Mouse (Mus musculus) erythroblast, adult 5-6 weeks (primary cell): ENCODE results near the gene Sult6b2. TPM values are rescaled to one million over a fixed set of nuclear protein-coding genes. Genes with fewer than 3 reads are reported as not detected.

Source experiments
- ATAC-seq: replicated peaks from 2 replicates; pipeline ENCODE4 v1.8.0; 2016; ENCODE audit warnings: moderate number of reproducible peaks, mild to moderate bottlenecking, moderate TSS enrichment, inconsistent platforms; ENCODE audit not compliant: poor library complexity, low FRiP score, severe bottlenecking
- total RNA-seq, 2 experiments: library from RNA; stranded (forward) in 1 of 2; stranded (reverse) in 1 of 2; fragments of 150-400 nt in 1 of 2; fragments of 200-764, 138-1000 nt in 1 of 2; gene quantifications; 2 replicates each; pipeline versions ENCODE4 v1.2.3 to v1.2.4; 2015 to 2017; ENCODE audit warnings: low replicate concordance in 2 of 2

Sult6b2 gene
- total RNA-seq, 2 experiments from 2014 or later, result not detected

DNA sequence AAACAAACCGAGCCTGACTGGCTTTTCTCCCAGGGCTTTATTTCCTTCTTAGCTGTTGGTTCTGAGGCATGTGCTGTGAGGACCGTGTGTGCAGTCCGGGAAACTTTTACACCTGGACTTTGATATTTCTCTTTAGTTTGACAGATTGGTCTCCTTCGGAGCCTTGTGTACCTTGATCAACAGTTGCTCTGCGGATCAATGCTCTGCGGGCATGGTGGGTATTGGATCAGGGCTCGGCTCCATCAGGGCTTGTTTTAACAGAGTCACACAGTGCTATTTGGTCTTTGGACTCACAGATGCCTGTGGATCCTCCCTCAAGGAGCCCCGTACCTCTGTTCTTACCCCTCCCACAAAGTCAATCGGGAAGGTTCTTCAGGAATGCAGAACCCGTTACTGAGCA, 9.7 kb upstream of the Sult6b2 start:
- no peak for ATAC-seq

DNA sequence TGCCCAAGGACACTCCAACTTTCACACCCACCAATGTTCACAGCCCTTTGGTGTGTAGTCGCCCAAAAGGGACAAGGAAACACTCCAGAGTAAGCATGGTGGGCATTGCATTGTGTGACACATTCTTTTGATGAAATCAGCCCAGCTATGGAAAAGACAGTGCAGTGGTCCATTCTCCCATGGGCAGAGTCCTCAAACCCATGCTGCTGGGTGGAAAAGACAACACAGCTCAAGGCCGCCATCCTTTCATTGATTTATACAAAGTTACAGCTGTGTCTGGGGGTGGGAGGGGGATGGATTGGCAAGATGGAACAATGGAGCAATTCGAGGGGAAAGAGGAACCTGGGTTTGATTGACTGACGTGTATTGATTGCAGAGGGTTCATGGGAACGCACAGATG, 8.7 kb upstream of the Sult6b2 start:
- no peak for ATAC-seq

DNA sequence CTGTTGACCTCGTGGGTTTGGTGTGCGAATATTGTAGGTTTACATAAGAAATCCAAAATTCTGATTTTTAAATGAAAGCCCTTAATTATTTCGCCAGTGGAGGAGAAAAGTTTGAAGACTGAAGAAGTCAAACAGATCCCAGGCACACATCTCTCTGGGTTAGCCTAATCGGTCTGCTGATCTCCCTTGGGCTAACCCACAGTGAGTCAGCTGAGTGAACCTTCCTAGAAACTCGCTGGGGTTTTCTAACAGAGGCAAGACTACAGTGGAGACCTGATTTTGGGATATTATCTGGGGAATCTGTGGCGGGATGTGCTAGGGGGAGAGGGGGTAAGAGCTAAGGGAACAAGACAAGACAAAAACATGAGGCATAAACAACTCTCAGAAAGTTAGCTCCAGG, 5.9 kb upstream of the Sult6b2 start:
- ATAC-seq, result no peak

DNA sequence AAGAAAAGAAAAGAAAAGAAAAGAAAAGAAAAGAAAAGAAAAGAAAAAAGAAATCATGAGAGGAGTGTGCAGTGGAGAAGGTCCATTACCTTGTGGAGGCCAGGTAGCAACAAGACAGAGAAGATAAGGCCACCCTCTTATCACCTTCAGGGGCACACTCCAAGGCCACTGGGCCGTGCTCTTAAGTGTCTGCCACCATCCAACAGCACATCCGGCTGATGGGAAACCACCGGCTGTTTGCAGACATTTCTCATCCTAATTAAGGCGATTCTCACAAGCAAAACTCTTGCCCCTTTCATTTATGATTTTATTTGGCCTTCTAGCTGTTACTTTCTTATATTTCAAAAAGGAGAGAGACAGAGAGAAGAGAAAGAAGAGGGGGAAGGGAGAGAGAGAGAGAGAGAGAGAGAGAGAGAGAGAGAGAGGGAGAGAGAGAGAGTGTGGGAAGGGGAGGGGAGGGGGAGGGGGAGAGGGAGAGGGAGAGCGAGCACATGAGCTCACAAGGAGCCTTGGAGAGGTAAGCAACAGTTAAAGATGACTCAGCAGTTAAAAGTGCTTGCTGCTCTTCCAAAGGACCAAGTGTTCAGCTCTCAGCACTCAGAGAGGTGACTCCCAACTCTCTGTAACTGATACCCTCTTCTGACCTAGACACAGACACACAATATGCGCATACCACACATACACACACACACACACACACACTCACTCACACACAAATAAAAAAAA, 5.2 kb upstream of the Sult6b2 start:
- ATAC-seq, result no peak

DNA sequence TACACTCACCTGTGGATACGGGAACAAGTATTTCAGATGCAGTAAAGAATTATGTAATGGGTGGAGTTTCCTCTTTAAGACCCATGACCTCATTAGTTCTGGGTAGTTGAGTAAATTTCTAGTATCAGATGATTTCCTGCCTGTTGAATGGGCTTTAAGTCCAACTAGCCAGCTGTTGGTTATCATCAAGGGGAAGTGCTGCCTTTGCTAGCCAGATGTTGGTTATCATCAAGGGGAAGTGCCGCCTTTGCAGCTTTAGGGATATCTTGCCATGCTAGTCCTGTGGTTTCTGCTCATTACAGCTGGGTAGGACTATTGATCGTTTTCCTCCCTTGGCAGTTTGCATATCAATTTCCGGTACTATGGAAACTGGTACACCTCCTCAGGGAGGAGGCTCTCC, 2.0 kb upstream of the Sult6b2 start:
- ATAC-seq, result no peak

DNA sequence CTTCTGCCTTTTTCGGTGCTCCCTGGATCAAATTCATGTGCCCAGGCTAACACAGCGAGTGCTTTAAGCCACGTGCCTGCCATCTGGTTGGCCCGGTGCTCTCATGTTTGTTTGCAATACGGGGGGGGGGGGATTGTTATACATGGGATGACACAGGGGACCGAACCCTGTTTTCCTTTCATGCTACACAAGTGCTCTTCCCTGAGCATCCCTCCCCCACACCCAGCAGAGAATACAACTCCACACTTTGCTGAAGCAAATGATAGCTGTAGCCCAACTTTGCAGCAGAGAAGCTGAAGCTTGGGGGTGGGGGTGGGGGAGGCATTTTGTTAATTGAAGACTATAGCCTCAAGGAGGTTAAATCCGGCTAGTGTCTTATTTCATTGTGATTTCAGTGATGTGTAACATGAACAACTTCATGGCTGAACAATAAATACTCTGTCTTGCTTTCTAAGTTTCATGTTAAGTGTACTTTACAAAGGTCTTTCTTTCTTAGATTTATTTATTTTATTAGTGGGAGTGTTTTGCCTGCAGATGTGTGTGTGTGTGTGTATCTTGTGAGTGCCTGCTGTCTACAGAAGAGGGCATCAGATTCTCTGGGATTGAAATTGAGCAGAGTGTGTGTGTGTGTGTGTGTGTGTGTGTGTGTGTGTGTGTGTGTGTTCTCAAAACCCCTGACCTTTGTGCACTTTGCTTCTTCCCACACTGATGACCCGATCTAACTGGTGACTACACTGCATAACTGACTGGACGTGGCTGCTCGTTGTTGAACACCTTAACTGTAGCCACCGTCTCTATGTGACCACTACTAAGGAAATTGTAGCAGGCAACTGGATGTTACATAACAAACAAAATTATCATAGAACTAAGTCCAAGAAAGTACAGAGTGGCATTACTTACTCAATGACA, 1.4 kb downstream of the Sult6b2 start:
- ATAC-seq, result no peak

DNA sequence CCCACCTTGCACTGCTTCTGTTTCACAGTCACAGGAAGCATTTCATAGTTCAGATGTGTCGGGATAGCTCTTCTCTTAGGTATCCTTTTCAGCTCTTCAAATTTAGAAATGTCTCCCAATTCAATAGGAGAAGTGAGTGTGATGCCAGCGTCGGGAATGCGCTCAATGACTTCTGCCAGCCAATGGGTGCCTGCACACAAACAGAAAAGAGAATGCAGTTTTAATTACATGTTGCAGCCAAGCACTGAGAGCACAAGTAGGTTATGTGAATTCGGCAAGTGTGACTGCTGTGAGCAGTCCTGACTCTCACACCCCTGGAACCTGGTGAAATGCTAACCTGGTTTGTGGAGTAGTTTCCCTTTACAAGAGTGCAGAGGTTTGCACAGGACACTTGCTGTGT, 2.6 kb downstream of the Sult6b2 start:
- no peak for ATAC-seq

DNA sequence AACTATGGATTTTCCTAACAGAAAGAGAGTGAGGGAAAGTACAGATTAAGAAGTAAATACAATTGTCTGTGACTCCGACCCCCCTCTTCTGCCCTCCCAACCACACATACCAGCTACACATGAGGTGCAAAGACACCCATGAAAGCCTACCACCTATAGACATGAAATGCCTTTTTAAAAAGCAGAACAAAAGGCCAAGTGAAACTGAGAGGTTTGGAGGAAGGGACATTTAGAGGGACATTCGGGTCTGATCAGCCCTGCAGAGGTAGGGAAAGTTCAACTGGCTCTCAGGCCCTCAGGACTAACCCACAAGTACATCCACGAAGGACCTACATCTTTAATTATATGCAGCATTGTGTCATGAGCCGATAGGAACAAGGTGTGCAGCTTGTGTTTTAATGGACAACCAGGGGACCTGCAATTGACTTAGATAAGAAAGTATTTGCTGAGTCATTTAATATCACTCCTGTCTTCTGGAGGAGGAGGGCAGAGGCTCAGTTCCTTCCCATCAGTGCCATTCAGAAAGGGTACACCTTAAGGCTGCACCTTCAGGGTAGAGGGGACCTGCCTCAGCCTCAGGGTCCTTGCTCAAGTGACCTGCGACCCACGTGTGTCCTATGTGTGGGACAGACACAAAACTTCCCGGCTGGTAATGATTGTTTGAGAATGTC, 4.5 kb downstream of the Sult6b2 start:
- no peak for ATAC-seq

DNA sequence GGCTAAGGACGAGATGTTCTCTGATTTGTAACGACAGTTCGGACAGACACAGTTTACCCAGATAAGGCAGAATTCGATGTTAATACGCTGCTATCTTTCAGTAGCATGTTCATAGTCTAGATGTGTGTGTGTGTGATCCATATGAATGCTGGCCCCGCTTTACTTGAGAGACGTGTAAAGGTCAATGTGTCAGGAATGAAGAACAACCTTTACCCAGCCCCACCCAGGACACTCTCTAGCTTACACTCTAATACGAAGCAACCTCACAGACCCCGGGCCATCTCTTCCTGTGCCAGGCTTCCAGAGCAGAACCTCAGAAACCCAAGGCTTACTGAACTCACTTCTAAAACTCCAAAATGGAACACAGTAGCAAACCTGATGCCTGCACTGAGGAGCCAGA, 5.5 kb downstream of the Sult6b2 start:
- ATAC-seq, result no peak

DNA sequence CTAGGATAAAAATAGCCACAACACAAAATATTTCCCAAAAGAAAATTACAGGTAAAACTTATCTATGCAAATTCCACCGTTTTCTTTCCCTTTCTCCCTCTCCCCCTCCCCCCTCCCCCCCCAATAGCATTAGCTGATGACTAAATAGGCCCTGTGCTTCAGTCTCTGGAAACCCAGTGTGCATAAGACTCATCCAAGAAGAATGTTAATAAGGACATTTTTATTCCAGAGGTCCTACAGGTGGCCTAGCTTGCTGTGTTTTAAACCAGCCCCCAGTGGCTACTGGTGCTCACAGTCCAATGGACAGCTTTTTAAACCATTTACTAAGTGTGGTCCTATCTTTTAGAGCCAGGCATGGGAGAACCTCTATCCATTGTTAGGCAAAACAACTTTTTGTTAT, 6.3 kb downstream of the Sult6b2 start:
- no peak for ATAC-seq

DNA sequence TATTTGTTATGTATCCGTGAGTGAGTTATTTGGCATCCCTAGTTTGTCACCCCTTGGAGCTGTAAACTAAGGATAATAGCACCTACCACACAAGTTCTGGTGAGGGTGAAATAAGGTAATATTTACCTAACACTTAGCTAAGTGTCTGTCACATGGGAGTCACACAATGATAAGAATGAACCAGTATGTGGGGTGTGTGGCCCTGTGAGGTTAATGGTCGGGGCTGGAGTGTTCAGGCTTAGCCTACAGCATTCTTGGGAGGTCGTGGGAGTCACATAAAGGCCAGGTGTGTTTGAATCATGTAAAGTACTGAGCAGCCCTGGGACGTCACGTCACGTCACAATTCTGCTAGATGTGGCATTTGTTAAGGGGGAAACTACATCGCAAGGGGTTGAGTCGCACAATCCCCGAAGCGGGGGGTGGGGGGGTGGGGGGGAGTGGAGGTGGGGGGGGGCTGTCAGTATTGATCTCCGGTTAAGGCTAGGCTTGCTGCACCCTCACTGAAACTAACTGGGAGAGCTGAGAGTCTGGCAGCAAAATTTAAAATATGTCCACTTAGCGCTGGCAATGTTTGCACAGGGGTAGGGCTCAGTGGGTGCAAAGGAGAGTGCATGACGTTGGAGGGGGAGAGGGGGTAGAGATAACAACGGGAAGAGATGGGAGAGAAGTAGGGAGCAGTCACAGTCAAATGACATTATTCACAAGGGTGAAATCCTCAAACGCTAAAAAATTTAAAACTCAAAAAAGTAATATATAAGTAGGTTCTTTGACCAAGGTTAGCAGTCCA, 8.5 kb downstream of the Sult6b2 start:
- ATAC-seq, result no peak

DNA sequence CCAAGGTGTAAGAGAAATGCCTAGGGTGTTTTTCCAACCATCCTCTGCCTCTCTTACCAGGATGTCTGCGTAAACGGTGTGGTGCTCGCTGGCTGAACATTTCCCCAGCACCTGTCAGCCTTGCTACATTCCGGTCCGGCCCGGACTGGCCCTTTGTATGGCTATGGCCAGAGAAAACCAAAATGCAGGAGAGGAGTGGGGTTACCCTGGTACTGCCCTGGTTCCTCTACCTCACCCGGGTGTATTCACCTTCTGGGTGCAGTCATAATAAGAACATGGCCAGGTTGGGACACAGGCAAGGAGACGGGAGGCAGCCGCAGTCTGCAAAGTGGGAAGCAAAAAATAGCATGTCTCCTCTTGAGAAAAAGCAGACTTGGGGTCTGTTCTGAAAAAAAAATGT, 9.2 kb downstream of the Sult6b2 start:
- ATAC-seq, result no peak

DNA sequence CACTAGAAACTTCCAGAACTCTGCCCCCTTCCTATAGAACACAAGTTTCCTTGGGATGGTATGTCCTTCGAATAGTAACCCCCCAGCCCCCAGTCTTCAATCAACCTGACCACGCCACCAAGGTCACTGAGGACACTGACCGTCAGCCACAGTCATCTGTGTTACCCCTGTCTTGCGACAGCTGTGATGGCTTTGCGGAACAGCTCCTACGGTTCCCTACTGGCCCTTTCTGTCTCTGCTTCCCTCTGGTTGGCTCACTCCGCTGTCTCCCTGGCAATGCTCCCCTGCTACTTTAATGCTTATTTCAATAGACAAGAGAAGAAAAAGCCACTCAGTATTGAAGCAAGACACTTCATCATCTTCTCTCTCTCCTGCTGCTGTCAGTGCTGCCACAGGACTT, 10.8 kb downstream of the Sult6b2 start:
- ATAC-seq, result no peak

DNA sequence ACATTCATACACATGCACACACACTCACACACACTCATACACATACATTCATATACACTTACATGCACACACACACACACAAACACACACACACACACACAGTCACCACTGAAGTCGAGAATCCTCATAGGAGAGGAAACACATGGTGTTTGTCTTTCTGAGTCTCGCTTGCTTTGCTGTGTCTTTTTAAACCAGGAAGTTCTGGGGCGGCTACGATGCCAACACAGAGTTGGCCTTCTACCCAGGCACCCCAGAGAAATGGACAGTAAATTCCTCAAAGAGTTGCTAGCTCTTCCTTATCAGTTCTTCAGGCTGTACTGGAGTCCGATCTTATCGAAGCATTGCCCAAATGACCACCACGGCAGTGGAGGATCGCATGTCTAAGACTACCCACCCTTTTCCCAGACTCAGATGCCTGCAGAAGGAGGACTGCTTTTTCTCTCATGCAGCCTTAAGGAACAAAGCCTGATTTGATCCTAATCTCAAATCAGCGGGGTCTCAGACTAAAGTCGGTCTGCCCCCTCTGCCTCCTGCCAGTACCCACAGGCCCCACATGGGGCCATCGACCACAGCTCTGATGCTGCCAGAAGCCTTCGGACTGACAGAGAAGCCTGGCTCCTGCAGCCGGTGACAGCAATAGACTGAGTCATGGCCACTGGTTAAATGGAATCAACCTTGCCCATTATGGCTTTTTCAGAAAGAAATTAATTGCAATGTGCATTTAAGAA, 11.9 kb downstream of the Sult6b2 start:
- no peak for ATAC-seq

DNA sequence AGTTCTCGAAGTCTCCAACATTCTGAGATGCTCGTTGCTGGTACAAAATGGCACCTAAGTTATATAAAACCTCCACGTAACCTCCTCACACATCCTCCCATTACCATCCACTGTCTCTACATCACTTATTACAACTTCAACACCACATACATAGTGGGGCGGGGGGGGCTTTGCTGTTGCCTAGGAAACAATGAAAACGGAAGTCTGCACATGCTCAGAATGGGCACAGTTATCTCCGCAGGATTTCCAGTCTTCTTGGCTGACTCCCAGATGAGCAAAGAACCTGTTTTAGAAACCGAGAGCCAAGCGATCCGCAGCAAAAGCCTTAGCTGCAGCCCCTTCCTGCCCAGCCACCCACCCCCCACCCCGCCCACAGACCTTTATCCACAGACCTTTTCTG, 14.6 kb downstream of the Sult6b2 start:
- ATAC-seq, result no peak

DNA sequence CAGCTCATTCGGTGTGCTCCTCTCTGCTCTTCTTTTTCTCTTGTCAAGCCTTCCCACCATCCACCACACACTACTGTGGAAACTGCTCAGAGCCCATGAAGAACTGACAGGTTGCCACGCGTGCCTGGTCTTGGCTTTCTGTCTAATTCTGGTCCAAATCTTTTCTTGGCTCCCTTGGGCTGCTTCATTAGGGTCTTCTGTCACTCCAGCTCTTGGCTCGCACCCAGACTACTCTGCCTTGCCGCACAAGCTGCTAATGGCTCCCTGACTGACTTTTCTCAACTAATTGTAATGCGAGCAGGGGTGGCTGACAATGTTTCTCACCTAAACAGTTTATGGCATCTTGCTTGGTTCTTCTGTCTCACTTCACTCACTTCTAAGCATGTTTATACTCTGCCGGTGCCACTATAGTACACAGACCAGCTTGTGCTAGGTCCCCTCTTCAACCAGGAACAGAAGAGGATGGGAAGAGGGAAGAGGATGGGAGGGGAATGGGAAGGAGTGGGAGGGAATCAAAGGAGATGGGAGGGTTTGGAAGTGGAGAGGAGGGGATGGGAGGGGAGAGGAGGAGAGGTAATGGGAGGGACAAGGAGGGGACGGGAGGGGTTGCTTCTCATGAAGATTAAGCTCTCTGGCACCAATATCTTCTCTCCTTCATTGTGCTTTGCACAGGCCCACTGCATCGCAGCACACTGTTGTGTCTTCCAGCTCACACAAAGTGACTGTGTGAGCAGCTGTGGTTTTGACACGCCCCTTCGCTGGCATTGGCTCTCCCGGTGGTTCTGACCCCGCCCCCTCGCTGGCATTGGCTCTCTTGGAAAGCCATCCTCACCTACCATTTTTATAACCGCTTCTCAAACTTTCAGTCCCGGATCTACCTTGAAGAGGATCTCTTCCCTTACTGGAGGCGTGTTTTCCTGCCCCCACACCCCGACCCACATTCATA, 16.0 kb downstream of the Sult6b2 start:
- no peak for ATAC-seq

DNA sequence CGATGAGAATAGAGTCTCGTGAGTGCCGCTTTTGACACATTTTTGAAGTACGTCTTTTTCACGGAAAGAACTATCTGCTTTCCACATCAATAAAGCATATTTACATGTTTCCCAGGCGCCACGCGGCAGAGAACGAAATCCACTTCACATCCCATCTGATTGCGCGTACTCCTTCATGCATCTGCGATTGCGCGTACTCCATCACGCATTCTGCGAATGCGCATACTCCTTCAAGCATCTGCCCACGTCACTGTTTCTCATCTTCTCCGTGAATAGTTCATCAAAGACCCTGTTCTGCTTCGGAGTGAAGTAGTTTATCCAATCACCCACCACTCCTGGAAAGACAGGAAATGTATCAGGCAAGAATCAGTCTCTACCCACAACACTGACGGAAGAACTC, 18.2 kb downstream of the Sult6b2 start:
- ATAC-seq, result no peak

DNA sequence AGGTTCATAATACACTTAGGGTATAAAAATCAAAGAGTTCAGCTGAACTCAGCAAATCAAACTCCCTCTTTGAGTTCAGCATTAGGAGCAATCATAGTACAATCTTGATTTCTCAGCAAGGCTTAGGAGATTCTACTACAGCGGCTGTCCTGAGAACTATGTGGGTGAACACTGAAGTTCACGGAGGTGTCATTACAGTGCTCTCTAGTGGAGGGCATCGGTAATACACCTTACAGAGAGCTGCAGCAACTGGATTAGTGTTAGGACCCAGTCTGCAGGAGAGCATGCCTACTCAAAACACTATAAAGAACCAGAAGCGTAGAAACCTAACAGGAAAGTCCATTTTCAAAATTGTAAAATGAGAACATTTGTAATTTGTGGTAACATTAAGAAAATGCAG, 19.0 kb downstream of the Sult6b2 start:
- ATAC-seq, result peak; percentile 83
